Mouse (Mus musculus): ENCODE measurements around the gene Unc5b. TPM values are rescaled to one million over a fixed set of nuclear protein-coding genes. Genes with fewer than 3 reads are reported as not detected.

Gene Unc5b
- polyA plus RNA-seq, 1 experiment: 0.86 TPM

- Histone ChIP-seq H3K27ac (ENCODE audit: control insufficient read depth, insufficient read depth, low read depth, low read length) (no peak overlapping the region), H3K4me1 (ENCODE audit: control insufficient read depth, insufficient read depth, low read length) (no peaks in the 10 kb centered on the region), H3K27me3 (ENCODE audit: control insufficient read depth, insufficient read depth, low read length) (no peaks in the 10 kb centered on the region), H3K36me3 (ENCODE audit: control insufficient read depth, insufficient read depth, low read length) (no peaks in the 10 kb centered on the region), H3K4me3 (ENCODE audit: control insufficient read depth, low read depth, low read length) (no peak overlapping the region)
- TF ChIP-seq POLR2A (IDR thresholded peaks at IDR 0.05; ENCODE audit: control insufficient read depth, low read depth, low read length): no peak
- no peak for TF ChIP-seq CTCF (IDR thresholded peaks at IDR 0.05; ENCODE audit: control insufficient read depth, insufficient read depth, insufficient replicate concordance, low read depth, low read length)
Measured at GRCm38 (mm10) chr10:60770855-60771254, 60.5 kb downstream of the Unc5b start.

DNA sequence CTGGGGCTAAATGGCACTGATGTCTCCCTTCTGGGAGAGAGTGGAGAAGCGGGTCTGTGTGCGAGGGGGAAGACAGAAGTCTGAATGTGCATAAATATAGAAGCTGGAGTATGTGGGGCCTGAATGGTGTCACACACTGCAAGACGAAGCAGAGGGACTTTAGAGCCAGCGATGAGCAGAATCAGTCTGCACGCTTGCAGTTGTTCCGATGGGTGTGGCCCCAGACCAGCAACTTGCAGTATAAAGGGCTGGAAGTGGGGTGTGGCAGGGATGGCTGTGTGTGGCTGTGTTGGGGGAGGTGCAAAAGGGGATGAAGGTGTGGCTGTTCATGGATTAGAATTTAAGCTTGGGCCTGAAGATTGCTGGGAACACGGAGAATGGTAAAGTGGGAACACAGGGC lies 62.8 kb downstream of the Unc5b start:
- H3K36me3 ChIP-seq (ENCODE audit: control insufficient read depth, insufficient read depth, low read length): no peaks in the 10 kb centered on the region
- H3K27me3 ChIP-seq (ENCODE audit: control insufficient read depth, insufficient read depth, low read length): no peaks in the 10 kb centered on the region
- no peaks in the 10 kb centered on the region for H3K4me1 ChIP-seq (ENCODE audit: control insufficient read depth, insufficient read depth, low read length)
- H3K27ac ChIP-seq (ENCODE audit: control insufficient read depth, insufficient read depth, low read depth, low read length): no peak overlapping the region
- TF ChIP-seq POLR2A (IDR thresholded peaks at IDR 0.05; ENCODE audit: control insufficient read depth, low read depth, low read length) (no peak), CTCF (IDR thresholded peaks at IDR 0.05; ENCODE audit: control insufficient read depth, insufficient read depth, insufficient replicate concordance, low read depth, low read length) (no peak)
- no peak overlapping the region for H3K4me3 ChIP-seq (ENCODE audit: control insufficient read depth, low read depth, low read length)

DNA sequence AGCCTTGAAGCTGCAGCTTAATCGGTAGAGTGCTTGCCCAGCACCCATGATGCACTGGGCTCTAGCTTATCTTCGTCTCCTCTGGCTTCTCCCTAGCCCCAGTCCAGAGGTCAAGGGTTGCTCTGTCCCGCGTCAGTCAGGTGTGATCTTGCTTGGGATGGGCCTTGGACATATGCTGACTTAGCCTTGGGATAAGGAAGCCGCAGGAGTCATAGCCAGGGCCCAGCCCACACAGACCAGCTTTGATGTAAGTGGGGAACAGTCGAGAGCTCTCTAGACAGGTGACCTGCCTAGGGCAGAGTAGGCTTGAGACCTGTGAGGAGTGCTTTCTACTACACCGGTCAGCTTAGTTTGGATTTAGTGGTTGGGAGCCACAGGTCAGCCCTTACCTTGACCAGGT lies 64.0 kb downstream of the Unc5b start:
- no peaks in the 10 kb centered on the region for H3K4me1 ChIP-seq (ENCODE audit: control insufficient read depth, insufficient read depth, low read length)
- TF ChIP-seq POLR2A (IDR thresholded peaks at IDR 0.05; ENCODE audit: control insufficient read depth, low read depth, low read length) (no peak), CTCF (IDR thresholded peaks at IDR 0.05; ENCODE audit: control insufficient read depth, insufficient read depth, insufficient replicate concordance, low read depth, low read length) (no peak)
- H3K27me3 ChIP-seq (ENCODE audit: control insufficient read depth, insufficient read depth, low read length): no peaks in the 10 kb centered on the region
- H3K27ac ChIP-seq (ENCODE audit: control insufficient read depth, insufficient read depth, low read depth, low read length): no peak overlapping the region
- H3K36me3 ChIP-seq (ENCODE audit: control insufficient read depth, insufficient read depth, low read length): no peaks in the 10 kb centered on the region
- no peak overlapping the region for H3K4me3 ChIP-seq (ENCODE audit: control insufficient read depth, low read depth, low read length)

DNA sequence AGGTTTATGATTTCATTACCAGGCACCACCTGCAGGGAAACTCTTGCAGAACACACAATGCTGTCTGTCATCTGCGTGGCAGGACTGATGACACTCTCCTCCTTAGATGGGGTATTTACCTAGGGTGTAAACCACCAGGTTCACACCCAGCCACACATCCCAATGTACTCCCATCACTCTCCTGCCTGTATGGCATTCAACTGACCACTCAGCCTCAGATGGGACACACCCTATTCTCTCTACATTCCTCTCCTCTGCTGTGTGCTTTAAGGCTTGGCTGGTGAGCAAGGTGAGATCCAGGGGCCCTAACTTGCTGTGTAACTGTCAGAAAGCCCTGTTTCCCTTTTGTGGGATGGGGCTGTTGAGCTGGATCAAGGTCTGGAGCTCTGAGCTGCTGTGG lies 69.3 kb downstream of the Unc5b start:
- H3K4me1 ChIP-seq (ENCODE audit: control insufficient read depth, insufficient read depth, low read length): peaks cover 5% of the 10 kb centered on the region
- no peak overlapping the region for H3K4me3 ChIP-seq (ENCODE audit: control insufficient read depth, low read depth, low read length)
- TF ChIP-seq CTCF (IDR thresholded peaks at IDR 0.05; ENCODE audit: control insufficient read depth, insufficient read depth, insufficient replicate concordance, low read depth, low read length) (no peak), POLR2A (IDR thresholded peaks at IDR 0.05; ENCODE audit: control insufficient read depth, low read depth, low read length) (no peak)
- H3K36me3 ChIP-seq (ENCODE audit: control insufficient read depth, insufficient read depth, low read length): no peaks in the 10 kb centered on the region
- no peaks in the 10 kb centered on the region for H3K27me3 ChIP-seq (ENCODE audit: control insufficient read depth, insufficient read depth, low read length)
- no peak overlapping the region for H3K27ac ChIP-seq (ENCODE audit: control insufficient read depth, insufficient read depth, low read depth, low read length)

- TF ChIP-seq POLR2A (IDR thresholded peaks at IDR 0.05; ENCODE audit: control insufficient read depth, low read depth, low read length): no peak
- peak; percentile 92 for TF ChIP-seq CTCF (IDR thresholded peaks at IDR 0.05; ENCODE audit: control insufficient read depth, insufficient read depth, insufficient replicate concordance, low read depth, low read length)
- Histone ChIP-seq H3K36me3 (ENCODE audit: control insufficient read depth, insufficient read depth, low read length) (no peaks in the 10 kb centered on the region), H3K27me3 (ENCODE audit: control insufficient read depth, insufficient read depth, low read length) (no peaks in the 10 kb centered on the region), H3K27ac (ENCODE audit: control insufficient read depth, insufficient read depth, low read depth, low read length) (no peak overlapping the region), H3K4me3 (ENCODE audit: control insufficient read depth, low read depth, low read length) (peak overlapping the region; percentile 32), H3K4me1 (ENCODE audit: control insufficient read depth, insufficient read depth, low read length) (peaks cover 5% of the 10 kb centered on the region)
Measured at GRCm38 (mm10) chr10:60760377-60760776, 71.0 kb downstream of the Unc5b start.

DNA sequence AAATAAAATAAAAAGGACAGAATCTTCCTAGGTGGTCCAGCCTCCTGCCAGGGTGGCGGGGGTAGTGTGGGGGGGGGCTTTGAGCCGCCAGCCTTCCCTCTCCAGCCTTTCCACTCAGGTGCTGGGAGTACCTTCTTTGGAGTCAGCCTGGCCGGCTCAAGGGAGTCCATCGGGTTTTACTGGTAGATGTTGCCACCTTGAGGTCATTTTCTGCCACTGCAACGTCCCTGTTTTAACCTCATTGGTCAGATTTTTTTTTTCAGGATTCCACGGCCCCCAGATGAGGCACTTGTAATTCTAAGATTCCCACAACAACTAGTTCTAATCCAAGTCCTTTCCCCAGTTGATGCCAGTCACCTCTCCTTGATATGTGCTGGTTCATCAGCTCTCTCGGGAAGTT lies 74.4 kb downstream of the Unc5b start:
- peaks cover 12% of the 10 kb centered on the region for H3K4me1 ChIP-seq (ENCODE audit: control insufficient read depth, insufficient read depth, low read length)

DNA sequence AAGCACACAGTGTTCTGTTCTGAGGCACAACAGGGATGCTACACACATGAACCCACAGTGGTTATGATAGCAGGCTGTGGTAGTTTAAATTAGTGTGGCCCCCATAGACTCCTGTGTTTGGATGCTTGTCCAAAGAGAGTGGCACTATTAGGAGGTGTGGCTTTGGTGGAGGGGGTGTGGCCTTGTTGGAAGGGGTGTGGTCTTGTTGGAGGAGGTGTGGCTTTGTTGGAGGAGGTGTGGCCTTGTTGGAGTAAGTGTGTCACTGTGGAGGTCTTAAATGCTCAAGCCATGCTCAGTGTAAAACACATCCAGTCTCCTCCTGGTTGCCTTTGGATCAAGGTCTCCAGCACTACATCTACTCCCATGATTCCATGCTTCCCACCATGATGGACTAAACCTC lies 75.2 kb downstream of the Unc5b start:
- peaks cover 12% of the 10 kb centered on the region for H3K4me1 ChIP-seq (ENCODE audit: control insufficient read depth, insufficient read depth, low read length)
- no peak overlapping the region for H3K27ac ChIP-seq (ENCODE audit: control insufficient read depth, insufficient read depth, low read depth, low read length)
- no peak for TF ChIP-seq POLR2A (IDR thresholded peaks at IDR 0.05; ENCODE audit: control insufficient read depth, low read depth, low read length)
- TF ChIP-seq CTCF (IDR thresholded peaks at IDR 0.05; ENCODE audit: control insufficient read depth, insufficient read depth, insufficient replicate concordance, low read depth, low read length): no peak
- no peaks in the 10 kb centered on the region for H3K27me3 ChIP-seq (ENCODE audit: control insufficient read depth, insufficient read depth, low read length)
- H3K4me3 ChIP-seq (ENCODE audit: control insufficient read depth, low read depth, low read length): no peak overlapping the region
- H3K36me3 ChIP-seq (ENCODE audit: control insufficient read depth, insufficient read depth, low read length): no peaks in the 10 kb centered on the region

More for the DNA sequence above, 74.4 kb downstream of the Unc5b start:
- Histone ChIP-seq H3K27ac (ENCODE audit: control insufficient read depth, insufficient read depth, low read depth, low read length) (no peak overlapping the region), H3K27me3 (ENCODE audit: control insufficient read depth, insufficient read depth, low read length) (no peaks in the 10 kb centered on the region), H3K4me3 (ENCODE audit: control insufficient read depth, low read depth, low read length) (no peak overlapping the region), H3K36me3 (ENCODE audit: control insufficient read depth, insufficient read depth, low read length) (no peaks in the 10 kb centered on the region)
- TF ChIP-seq POLR2A (IDR thresholded peaks at IDR 0.05; ENCODE audit: control insufficient read depth, low read depth, low read length) (no peak), CTCF (IDR thresholded peaks at IDR 0.05; ENCODE audit: control insufficient read depth, insufficient read depth, insufficient replicate concordance, low read depth, low read length) (peak; percentile 65; the same call in 1 of the 2 replicates)

- peaks cover 7% of the 10 kb centered on the region for H3K4me1 ChIP-seq (ENCODE audit: control insufficient read depth, insufficient read depth, low read length)
- no peak for TF ChIP-seq CTCF (IDR thresholded peaks at IDR 0.05; ENCODE audit: control insufficient read depth, insufficient read depth, insufficient replicate concordance, low read depth, low read length)
- no peak for TF ChIP-seq POLR2A (IDR thresholded peaks at IDR 0.05; ENCODE audit: control insufficient read depth, low read depth, low read length)
- no peak overlapping the region for H3K4me3 ChIP-seq (ENCODE audit: control insufficient read depth, low read depth, low read length)
- no peaks in the 10 kb centered on the region for H3K36me3 ChIP-seq (ENCODE audit: control insufficient read depth, insufficient read depth, low read length)
- H3K27me3 ChIP-seq (ENCODE audit: control insufficient read depth, insufficient read depth, low read length): no peaks in the 10 kb centered on the region
- no peak overlapping the region for H3K27ac ChIP-seq (ENCODE audit: control insufficient read depth, insufficient read depth, low read depth, low read length)
Measured at GRCm38 (mm10) chr10:60753941-60754340, 77.4 kb downstream of the Unc5b start.
